Mouse (Mus musculus): ENCODE measurements around the gene Polr2l.

DNA sequence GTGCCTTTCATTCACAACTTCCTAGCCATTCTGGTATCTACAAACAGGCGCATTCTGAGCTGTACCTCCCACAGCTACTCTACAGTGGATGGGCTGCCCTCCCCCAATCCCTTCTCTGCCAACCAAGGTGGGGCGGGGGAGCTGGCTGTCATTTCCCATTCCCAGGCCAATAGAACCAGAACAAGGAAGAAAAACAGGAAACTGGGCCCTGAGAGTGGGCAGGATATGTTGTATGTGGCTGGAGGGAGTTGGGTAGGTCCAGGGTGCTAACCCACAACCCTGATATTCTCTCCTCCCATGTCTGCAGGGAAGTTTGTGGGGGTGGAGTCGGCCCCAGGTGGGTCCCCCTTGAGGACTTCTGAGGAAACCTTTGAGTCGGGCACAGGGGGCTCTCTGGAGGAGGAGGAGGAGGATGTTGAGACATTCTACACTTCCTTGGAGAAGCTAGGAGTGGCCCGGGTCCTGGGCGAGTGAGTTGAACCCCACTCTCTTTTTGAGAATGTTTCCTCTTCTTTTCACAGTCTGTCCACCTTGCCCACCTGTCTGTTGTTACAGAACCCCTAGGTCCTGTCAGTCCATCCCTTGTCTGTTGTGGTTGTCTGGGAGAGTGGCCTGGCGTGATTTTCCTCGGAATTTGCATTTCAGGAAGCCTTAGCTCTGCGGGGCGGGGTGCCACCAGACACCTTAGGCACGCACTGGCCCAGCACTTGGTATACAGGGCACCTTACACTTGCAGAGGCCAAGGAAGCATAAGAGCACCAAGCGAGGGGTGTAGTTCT is 10.9 kb downstream of the Polr2l start:
- TF ChIP-seq CTCF (conservative IDR thresholded peaks at IDR 0.05; ENCODE audit: low read length) (no peak), NANOG (IDR thresholded peaks at IDR 0.05; ENCODE audit: borderline replicate concordance, low read length) (no peak)
